Mouse (Mus musculus) midbrain, embryonic 11.5 days (tissue): Measurements from ENCODE around the gene Nek1. TPM values are rescaled to one million over a fixed set of nuclear protein-coding genes. Genes with fewer than 3 reads are reported as not detected.

Experiments used
- ATAC-seq: fragments of 200-750 bp; cut with Nextera tagmentation; 2 replicates; pipeline ENCODE4 v1.8.0; 2017; ENCODE audit warnings: moderate TSS enrichment, moderate library complexity; ENCODE audit not compliant: low FRiP score
- DNase-seq: peaks from one replicate; pipeline ENCODE4 v3.0.0; 2015; ENCODE audit warnings: low spot score; ENCODE audit errors: missing footprints
- H3K27ac ChIP-seq: fragments of 300-500 bp; sonication (generic); 2 replicates; pipeline ENCODE4 v1.5.1; 2014; ENCODE audit warnings: low read depth, low read length
- H3K27me3 ChIP-seq: fragments of 300-500 bp; sonication (generic); 2 replicates; pipeline ENCODE4 v1.6.1; 2014; ENCODE audit warnings: mild to moderate bottlenecking, low read length, moderate library complexity, mixed read lengths; ENCODE audit not compliant: control insufficient read depth, insufficient read depth
- H3K36me3 ChIP-seq: fragments of 300-500 bp; sonication (generic); 2 replicates; pipeline ENCODE4 v1.6.1; 2014; ENCODE audit warnings: mild to moderate bottlenecking, low read length, moderate library complexity, mixed read lengths; ENCODE audit not compliant: control insufficient read depth, insufficient read depth
- H3K4me1 ChIP-seq: fragments of 300-500 bp; sonication (generic); 2 replicates; pipeline ENCODE4 v1.6.1; 2014; ENCODE audit warnings: low read length; ENCODE audit not compliant: control insufficient read depth, insufficient read depth
- H3K4me2 ChIP-seq: fragments of 300-500 bp; sonication (generic); 2 replicates; pipeline ENCODE4 v1.6.1; 2014; ENCODE audit warnings: mild to moderate bottlenecking, moderate library complexity
- H3K4me3 ChIP-seq: fragments of 300-500 bp; sonication (generic); 2 replicates; pipeline ENCODE4 v1.5.1; 2014; ENCODE audit warnings: low read depth, low read length
- H3K9ac ChIP-seq: fragments of 300-500 bp; sonication (generic); 2 replicates; pipeline ENCODE4 v1.6.1; 2014; ENCODE audit warnings: low read length
- H3K9me3 ChIP-seq: fragments of 300-500 bp; sonication (generic); 2 replicates; pipeline ENCODE4 v1.6.1; 2016; ENCODE audit warnings: low read length; ENCODE audit not compliant: control insufficient read depth
- WGBS: fragments of 180-500 bp; shearing (Covaris S2); extraction: QIAGEN DNeasy Blood & Tissue Kit; methylation state at CpG from one replicate; pipeline ENCODE4 v1.1.7; 2014; 5-methylcytosine and 5-hydroxymethylcytosine counted together
- polyA plus RNA-seq: library from polyadenylated mRNA; unstranded; fragments of >200 nt; fragmentation: Nextera tagmentation; extraction: Ambion mirVana; gene quantifications from 2 replicates; pipeline ENCODE4 v1.2.1, GENCODE M21; 2014

The Nek1 gene
- polyA plus RNA-seq, 1 experiment from 2014 or later = 22.9 TPM

DNA sequence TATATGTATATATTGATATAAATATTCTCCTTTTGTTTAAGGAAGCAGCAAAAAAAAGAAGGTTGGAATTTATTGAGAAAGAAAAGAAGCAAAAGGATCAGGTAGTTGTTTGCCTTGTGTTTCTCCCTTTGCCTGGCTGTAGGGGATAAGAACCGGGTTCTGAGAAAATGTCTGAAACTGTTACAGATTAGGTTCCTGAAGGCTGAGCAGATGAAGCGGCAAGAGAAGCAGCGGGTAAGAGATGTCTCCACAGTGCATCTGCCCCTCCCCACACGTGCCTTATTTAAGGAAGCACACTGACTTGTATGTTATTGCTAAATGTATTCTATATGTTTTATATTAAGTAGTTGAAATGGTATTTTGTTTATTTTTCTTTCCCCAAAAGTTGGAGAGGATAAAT, 50.9 kb downstream of the Nek1 start:
- Histone ChIP-seq H3K4me2 (no peak overlapping the region), H3K4me1 (peaks cover 4% of the 10 kb centered on the region; the same call in 1 of the 2 replicates), H3K4me3 (no peak overlapping the region), H3K27me3 (no peaks in the 10 kb centered on the region), H3K36me3 (no peaks in the 10 kb centered on the region), H3K9me3 (no peaks in the 10 kb centered on the region), H3K27ac (no peak overlapping the region), H3K9ac (no peak overlapping the region)
- DNase-seq (no peak), ATAC-seq (no peak)
- WGBS = 78% methylated on average over 4 of the region's 4 CpGs

DNA sequence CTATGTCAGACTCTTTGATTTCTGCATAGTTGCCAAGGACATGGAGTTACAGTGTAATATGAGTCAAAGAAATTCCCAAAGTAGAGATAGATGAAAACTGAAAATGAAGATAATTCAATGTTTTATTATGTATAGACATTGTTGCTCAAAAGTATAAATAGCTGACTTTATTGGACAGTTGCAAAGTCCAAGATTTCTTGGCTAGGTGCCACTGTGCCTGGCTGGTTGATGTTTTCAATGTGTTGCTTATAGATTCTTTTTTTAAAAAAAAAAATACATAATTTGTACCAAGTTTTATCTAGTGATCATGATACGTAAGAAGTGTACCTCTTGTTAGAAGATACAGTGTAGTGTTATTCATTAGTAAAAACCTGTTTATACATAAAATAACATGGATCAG, 53.8 kb downstream of the Nek1 start:
- peaks cover 4% of the 10 kb centered on the region; the same call in 1 of the 2 replicates for H3K36me3 ChIP-seq
- H3K4me2 ChIP-seq = no peak overlapping the region
- no peak overlapping the region for H3K9ac ChIP-seq
- no peak for ATAC-seq
- no peak overlapping the region for H3K4me3 ChIP-seq
- no peaks in the 10 kb centered on the region for H3K27me3 ChIP-seq
- no peak for DNase-seq
- WGBS = 97% methylated on average over 1 of the region's 1 CpGs
- no peaks in the 10 kb centered on the region for H3K9me3 ChIP-seq
- no peak overlapping the region for H3K27ac ChIP-seq
- H3K4me1 ChIP-seq = no peaks in the 10 kb centered on the region

DNA sequence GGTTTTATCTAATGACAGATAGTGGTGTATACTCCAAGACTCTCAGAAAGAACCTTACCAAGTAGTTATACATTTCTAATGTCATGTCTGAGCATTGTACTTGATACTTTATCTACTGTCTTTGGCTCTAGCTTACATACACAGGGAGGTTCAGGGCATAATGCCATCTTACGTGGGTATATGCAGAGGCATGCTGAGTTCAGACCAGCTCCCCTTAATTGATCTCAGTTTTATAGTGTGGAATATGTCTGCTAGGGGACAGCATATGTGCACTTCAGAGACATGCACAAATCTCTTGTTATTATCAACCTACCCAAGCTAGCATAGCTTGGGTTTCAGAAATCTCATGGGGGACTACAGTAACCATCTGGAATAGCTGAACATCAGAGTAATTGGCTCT, 60.0 kb downstream of the Nek1 start:
- ATAC-seq = no peak
- no peaks in the 10 kb centered on the region for H3K9me3 ChIP-seq
- WGBS = 83% methylated on average over 1 of the region's 1 CpGs

DNA sequence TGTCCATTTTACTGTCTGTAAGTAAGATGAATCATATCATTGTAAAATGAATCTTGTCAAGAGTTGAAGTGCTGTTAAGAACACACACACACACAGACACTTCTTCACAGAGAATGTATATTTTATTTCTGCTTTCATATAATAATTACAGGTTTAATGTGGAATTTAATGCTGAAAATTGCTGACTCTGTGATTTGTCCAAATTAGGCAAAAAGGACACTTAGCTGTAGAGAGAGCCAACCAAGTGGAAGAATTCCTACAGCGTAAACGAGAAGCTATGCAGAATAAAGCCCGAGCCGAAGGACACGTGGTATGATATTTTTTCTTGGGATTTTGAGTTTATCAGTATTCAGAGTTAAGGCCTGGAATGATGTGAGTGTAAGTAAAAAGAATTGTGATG, 61.3 kb downstream of the Nek1 start:
- Histone ChIP-seq H3K4me2 (no peak overlapping the region), H3K27me3 (no peaks in the 10 kb centered on the region), H3K27ac (no peak overlapping the region), H3K4me1 (no peaks in the 10 kb centered on the region), H3K9me3 (no peaks in the 10 kb centered on the region), H3K9ac (no peak overlapping the region), H3K4me3 (no peak overlapping the region), H3K36me3 (peaks cover 4% of the 10 kb centered on the region; the same call in 1 of the 2 replicates)
- ATAC-seq (no peak), DNase-seq (no peak)
- WGBS = 92% methylated on average over 5 of the region's 5 CpGs

More for the DNA sequence above, 60.0 kb downstream of the Nek1 start:
- no peaks in the 10 kb centered on the region for H3K4me1 ChIP-seq
- H3K27me3 ChIP-seq = no peaks in the 10 kb centered on the region
- no peak overlapping the region for H3K4me2 ChIP-seq
- no peak overlapping the region for H3K4me3 ChIP-seq
- DNase-seq = no peak
- H3K27ac ChIP-seq = no peak overlapping the region
- no peak overlapping the region for H3K9ac ChIP-seq
- peaks cover 4% of the 10 kb centered on the region; the same call in 1 of the 2 replicates for H3K36me3 ChIP-seq

DNA sequence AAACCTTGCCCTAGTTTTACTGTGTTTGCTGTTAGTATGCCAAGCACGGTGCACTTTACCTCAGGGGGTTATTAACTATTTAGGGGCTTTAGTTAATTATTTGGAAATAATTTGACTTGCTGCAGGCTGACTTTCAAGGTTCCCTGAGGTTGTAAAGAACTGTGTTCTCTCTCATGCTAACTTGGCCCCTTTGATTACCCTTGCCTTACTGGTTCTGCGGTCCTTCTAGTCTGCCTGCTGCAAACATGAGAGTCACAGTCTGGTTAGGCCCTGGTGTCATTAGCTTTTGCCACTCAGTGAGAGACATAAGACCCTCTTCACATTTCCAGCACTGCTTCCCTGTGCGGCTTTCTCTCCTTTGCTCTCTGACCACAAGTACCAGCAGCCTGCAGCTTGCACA, 64.0 kb downstream of the Nek1 start:
- H3K4me1 ChIP-seq = no peaks in the 10 kb centered on the region
- no peak overlapping the region for H3K4me3 ChIP-seq
- no peaks in the 10 kb centered on the region for H3K27me3 ChIP-seq
- no peak for DNase-seq
- no peak overlapping the region for H3K27ac ChIP-seq
- no peak for ATAC-seq
- WGBS = 83% methylated on average over 3 of the region's 3 CpGs
- H3K9ac ChIP-seq = no peak overlapping the region
- H3K36me3 ChIP-seq = no peaks in the 10 kb centered on the region
- no peak overlapping the region for H3K4me2 ChIP-seq
- H3K9me3 ChIP-seq = no peaks in the 10 kb centered on the region

DNA sequence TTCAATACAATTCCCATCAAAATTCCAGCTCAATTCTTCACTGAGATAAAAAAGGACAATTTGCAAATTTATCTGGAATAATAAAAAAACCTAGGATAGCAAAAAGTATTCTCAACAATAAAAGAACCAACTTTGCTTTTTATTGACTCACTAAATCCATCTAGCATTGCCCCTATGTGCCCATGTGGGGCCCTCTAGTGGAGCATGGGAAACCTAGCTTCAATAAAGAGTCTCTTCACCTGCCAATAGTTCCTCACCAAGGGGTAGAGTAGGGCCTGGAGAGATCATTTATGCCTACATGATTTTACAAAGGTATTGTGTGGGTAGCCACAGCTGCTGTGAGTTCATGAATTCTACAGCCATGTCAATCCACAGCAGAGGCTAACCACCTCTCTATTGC, 66.1 kb downstream of the Nek1 start:
- Histone ChIP-seq H3K27me3 (no peaks in the 10 kb centered on the region), H3K9me3 (no peaks in the 10 kb centered on the region), H3K4me1 (no peaks in the 10 kb centered on the region), H3K4me3 (no peak overlapping the region), H3K4me2 (no peak overlapping the region), H3K9ac (no peak overlapping the region), H3K36me3 (no peaks in the 10 kb centered on the region), H3K27ac (no peak overlapping the region)
- DNase-seq (no peak), ATAC-seq (no peak)

DNA sequence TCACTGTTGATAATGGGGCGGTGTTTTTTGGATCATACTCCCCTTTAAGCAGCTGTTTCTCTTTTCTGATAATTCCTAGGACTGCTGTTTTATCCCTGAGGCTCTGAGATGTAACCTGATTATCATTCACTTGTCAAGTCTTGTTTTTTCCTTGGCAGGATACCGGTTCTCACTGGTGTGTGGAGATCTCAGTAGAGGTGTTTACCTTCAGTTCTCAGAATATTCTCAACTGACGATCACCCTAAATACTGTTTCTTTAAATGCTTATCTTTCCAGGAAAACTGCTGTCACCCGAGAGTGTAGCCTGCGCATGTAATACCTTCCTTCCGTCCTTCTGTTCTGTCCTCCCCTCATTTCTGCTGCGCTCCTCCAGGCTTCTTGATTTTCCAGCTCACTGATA, 67.4 kb downstream of the Nek1 start:
- Histone ChIP-seq H3K4me1 (no peaks in the 10 kb centered on the region), H3K9me3 (no peaks in the 10 kb centered on the region), H3K4me3 (no peak overlapping the region), H3K4me2 (no peak overlapping the region), H3K27me3 (no peaks in the 10 kb centered on the region), H3K27ac (no peak overlapping the region), H3K9ac (no peak overlapping the region), H3K36me3 (no peaks in the 10 kb centered on the region)
- no peak for DNase-seq
- no peak for ATAC-seq
- 89% methylated on average over 7 of the region's 7 CpGs for WGBS

DNA sequence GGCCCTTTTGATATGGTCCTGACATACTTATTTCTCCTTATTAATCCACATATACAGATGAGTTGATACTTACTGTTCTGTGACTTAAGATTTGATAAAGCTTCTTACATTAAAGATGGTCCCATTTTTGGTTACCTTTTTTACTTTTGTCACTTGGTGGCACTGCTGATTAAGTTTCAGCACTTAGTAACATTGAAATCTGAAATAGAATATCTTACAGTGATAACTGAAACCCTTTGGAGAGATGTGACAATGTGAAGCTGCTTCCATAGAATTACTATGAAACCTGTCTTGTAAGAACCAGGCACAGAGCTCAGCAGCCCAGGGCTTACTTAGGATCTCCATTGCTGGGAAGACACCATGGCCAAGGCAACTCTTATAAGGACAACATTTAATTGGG, 82.1 kb downstream of the Nek1 start:
- no peak overlapping the region for H3K4me2 ChIP-seq
- no peak overlapping the region for H3K4me3 ChIP-seq
- H3K36me3 ChIP-seq = no peaks in the 10 kb centered on the region
- H3K9ac ChIP-seq = no peak overlapping the region
- no peak overlapping the region for H3K27ac ChIP-seq
- H3K4me1 ChIP-seq = no peaks in the 10 kb centered on the region
- no peaks in the 10 kb centered on the region for H3K9me3 ChIP-seq
- H3K27me3 ChIP-seq = no peaks in the 10 kb centered on the region
- no peak for ATAC-seq
- DNase-seq = no peak

DNA sequence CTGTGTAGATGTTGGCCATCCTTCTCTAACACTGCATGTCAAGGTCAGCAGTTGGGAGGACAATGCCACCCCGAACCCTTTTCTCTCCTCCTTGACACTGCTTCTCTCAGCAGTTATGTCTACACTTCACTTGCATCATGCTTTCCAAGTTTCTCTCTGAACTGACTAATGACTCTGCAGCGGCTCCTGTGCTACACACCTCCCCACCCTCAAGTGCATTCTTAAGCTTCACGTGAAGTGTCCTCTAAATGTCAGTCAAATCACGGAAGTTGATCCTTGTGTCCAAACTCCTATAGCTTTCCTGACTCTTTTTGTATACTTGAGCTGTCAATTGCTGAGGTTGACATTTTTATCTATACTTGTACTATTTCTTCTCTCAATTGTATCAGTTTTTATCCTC, 117.5 kb downstream of the Nek1 start:
- H3K36me3 ChIP-seq = no peaks in the 10 kb centered on the region
- no peak for DNase-seq
- H3K4me3 ChIP-seq = no peak overlapping the region
- H3K9me3 ChIP-seq = no peaks in the 10 kb centered on the region
- H3K9ac ChIP-seq = no peak overlapping the region
- ATAC-seq = no peak
- 92% methylated on average over 4 of the region's 4 CpGs for WGBS
- H3K27me3 ChIP-seq = no peaks in the 10 kb centered on the region
- H3K4me2 ChIP-seq = no peak overlapping the region
- H3K4me1 ChIP-seq = no peaks in the 10 kb centered on the region
- no peak overlapping the region for H3K27ac ChIP-seq

DNA sequence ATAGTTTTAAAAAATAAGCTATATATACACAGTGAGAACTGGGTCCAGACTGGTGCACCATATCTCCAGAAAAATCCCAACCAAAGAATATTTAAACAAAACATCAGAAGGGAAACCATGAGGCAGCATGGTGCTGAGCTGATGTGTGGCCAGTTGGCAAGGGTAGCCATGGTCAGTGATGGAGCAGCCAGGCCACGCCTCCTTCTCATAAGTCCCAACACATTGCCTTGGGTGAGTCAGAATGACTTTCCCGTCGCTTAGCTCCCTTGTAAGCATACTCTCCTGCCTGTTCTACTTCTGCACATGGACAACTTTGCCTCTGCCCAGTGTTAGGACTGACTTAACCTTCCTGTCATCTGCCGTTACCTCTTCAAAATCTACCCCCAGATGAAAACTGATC, 118.9 kb downstream of the Nek1 start:
- no peak overlapping the region for H3K27ac ChIP-seq
- H3K9me3 ChIP-seq = no peaks in the 10 kb centered on the region
- no peaks in the 10 kb centered on the region for H3K4me1 ChIP-seq
- H3K27me3 ChIP-seq = no peaks in the 10 kb centered on the region
- no peak overlapping the region for H3K4me3 ChIP-seq
- ATAC-seq (no peak), DNase-seq (no peak)
- 96% methylated on average over 4 of the region's 4 CpGs for WGBS
- H3K9ac ChIP-seq = no peak overlapping the region
- no peaks in the 10 kb centered on the region for H3K36me3 ChIP-seq
- no peak overlapping the region for H3K4me2 ChIP-seq
